10 mouse cellular contexts compared by ENCODE assay signal in the genomic region with DNA sequence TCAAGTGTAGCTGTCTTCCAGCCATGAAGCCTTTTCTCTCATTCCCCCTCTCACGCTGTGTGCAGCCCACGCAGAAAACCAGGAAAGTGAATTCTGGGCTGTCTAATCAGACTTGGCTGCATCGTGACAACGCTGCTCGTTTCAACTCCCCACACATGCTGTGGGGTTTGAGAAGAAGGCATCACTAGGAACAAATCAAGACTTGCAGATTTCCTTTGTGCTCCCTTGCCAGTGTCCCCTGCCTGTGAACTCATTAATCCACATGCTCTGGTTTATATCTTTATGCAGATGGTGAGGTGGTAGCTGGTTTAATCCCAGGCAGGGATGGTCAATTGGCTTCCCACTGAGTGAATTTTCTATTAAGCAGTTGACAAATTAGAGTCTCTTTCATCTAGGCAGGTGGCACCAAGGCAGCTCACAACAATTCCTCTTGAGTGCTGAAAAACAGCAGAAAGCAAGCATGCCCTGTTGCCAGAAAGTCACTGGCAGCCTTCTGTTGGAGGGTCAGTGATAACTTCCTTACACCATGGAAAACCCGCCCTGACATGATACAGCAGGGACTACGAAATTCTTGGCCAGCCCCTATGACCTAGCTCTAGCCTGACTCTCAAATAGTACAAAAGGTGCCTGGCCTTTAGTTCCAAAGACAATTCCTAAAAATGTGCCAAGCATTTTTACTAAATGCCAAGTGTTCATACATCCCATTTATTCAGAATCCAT. TPM values are rescaled to one million over a fixed set of nuclear protein-coding genes. Genes with fewer than 3 reads are reported as not detected.
A peak's percentile ranks its signal among the peaks of the same experiment; 100 is the strongest.
DNase-seq lines count a peak whose midpoint lies in the region; ATAC-seq and TF ChIP-seq lines count a peak whose summit lies in the region.
"Had no signal": no experiment of that assay in that cellular context is flagged by ENCODE, and none has a peak within 500 bp of the region (broad histone marks: within the 10 kb centered on the region; RNA-seq: fewer than 3 reads in every experiment).

No protein-coding gene starts in this region.

- peak; percentile 74 for ATAC-seq in hindbrain, postnatal 0 days
- ATAC-seq in midbrain, embryonic 12.5 days (ENCODE audit: low FRiP score, low read depth), result peak; percentile 14; the same call in 1 of the 2 replicates
- ATAC-seq in granulocyte monocyte progenitor cell, adult 5-6 weeks (replicated peaks; ENCODE audit: poor library complexity, severe bottlenecking), result no peak
- ATAC-seq: intestine, embryonic 15.5 days had no signal

- no peak overlapping the region for H3K27ac ChIP-seq in cerebellum, adult 2 months (ENCODE audit: insufficient read depth, low read length)
- no peak overlapping the region for H3K27ac ChIP-seq in hindbrain, postnatal 0 days
- no peak overlapping the region for H3K27ac ChIP-seq in midbrain, embryonic 12.5 days (replicated peaks)
- H3K27ac ChIP-seq: intestine, embryonic 15.5 days; lung, embryonic 15.5 days had no signal

- peak; percentile 69 for DNase-seq in brain, embryonic 14.5 days (ENCODE audit: low read depth)
- peak; percentile 29 to 39 for DNase-seq in cerebellum, adult 2 months
- peak; percentile 39 for DNase-seq in hindbrain, postnatal 0 days (ENCODE audit: low spot score)
- no peak for DNase-seq in gastrocnemius, postnatal 4 days (ENCODE audit: low spot score in 2 of 2)
- no peak for DNase-seq in kidney, postnatal 14 days
- DNase-seq: thymus, adult 18-20 months had no signal

- H3K9ac ChIP-seq in hindbrain, postnatal 0 days (replicated peaks; ENCODE audit: low read length), result no peak overlapping the region
- no peak overlapping the region for H3K9ac ChIP-seq in midbrain, embryonic 12.5 days (replicated peaks)
- H3K9ac ChIP-seq: intestine, embryonic 15.5 days; lung, embryonic 15.5 days had no signal

- H3K4me3 ChIP-seq in cerebellum, adult 2 months (replicated peaks; ENCODE audit: insufficient read depth, low read depth, low read length), result no peak overlapping the region
- H3K4me3 ChIP-seq in hindbrain, postnatal 0 days (ENCODE audit: low read length), result no peak overlapping the region
- no peak overlapping the region for H3K4me3 ChIP-seq in midbrain, embryonic 12.5 days
- H3K4me3 ChIP-seq: intestine, embryonic 15.5 days; lung, embryonic 15.5 days had no signal

- peaks cover 11% of the 10 kb centered on the region; the same call in 1 of the 2 replicates for H3K4me1 ChIP-seq in cerebellum, adult 2 months (ENCODE audit: control insufficient read depth, insufficient read depth, low read length)
- H3K4me1 ChIP-seq in hindbrain, postnatal 0 days (ENCODE audit: insufficient read depth, low read length), result no peaks in the 10 kb centered on the region
- 0 out of 2 replicates have a peak, but pooled peaks cover 4% of the 10 kb centered on the region for H3K4me1 ChIP-seq in midbrain, embryonic 12.5 days
- H3K4me1 ChIP-seq: intestine, embryonic 15.5 days; lung, embryonic 15.5 days had no signal

- no peak for TF ChIP-seq CTCF in brain, embryonic 14.5 days (IDR thresholded peaks at IDR 0.05; ENCODE audit: borderline replicate concordance, extremely low read depth, insufficient read depth, insufficient read length)
- TF ChIP-seq CTCF in cerebellum, adult 2 months (IDR thresholded peaks at IDR 0.05; ENCODE audit: borderline replicate concordance, insufficient read depth, low read depth, low read length), result no peak
- no peak for TF ChIP-seq CTCF in hindbrain, postnatal 0 days (IDR thresholded peaks at IDR 0.05; ENCODE audit: low read depth)

- H3K27me3 ChIP-seq in cerebellum, adult 2 months (ENCODE audit: control insufficient read depth, insufficient read depth, low read length), result no peaks in the 10 kb centered on the region
- H3K27me3 ChIP-seq in hindbrain, postnatal 0 days (ENCODE audit: insufficient read depth, low read length), result no peaks in the 10 kb centered on the region
- H3K27me3 ChIP-seq in midbrain, embryonic 12.5 days, result peaks cover 7% of the 10 kb centered on the region; the same call in 1 of the 2 replicates
- H3K27me3 ChIP-seq: intestine, embryonic 15.5 days; lung, embryonic 15.5 days had no signal

- H3K9me3 ChIP-seq in hindbrain, postnatal 0 days (ENCODE audit: low read length), result no peaks in the 10 kb centered on the region
- no peaks in the 10 kb centered on the region for H3K9me3 ChIP-seq in midbrain, embryonic 12.5 days
- H3K9me3 ChIP-seq: intestine, embryonic 15.5 days; lung, embryonic 15.5 days had no signal

- 16% methylated on average over 7 of the region's 7 CpGs for WGBS in cerebellum, adult 2 months
- WGBS in hindbrain, postnatal 0 days, result 30% methylated on average over 7 of the region's 7 CpGs
- 33% methylated on average over 7 of the region's 7 CpGs for WGBS in midbrain, embryonic 12.5 days

- no peaks in the 10 kb centered on the region for H3K36me3 ChIP-seq in hindbrain, postnatal 0 days (ENCODE audit: insufficient read depth, low read length)
- H3K36me3 ChIP-seq in midbrain, embryonic 12.5 days, result no peaks in the 10 kb centered on the region
- H3K36me3 ChIP-seq: intestine, embryonic 15.5 days; lung, embryonic 15.5 days had no signal

- no peak overlapping the region for H3K4me2 ChIP-seq in hindbrain, postnatal 0 days (ENCODE audit: low read depth, low read length)
- H3K4me2 ChIP-seq in midbrain, embryonic 12.5 days (replicated peaks), result no peak overlapping the region
- H3K4me2 ChIP-seq: intestine, embryonic 15.5 days; lung, embryonic 15.5 days had no signal

- TF ChIP-seq POLR2A in brain, embryonic 14.5 days (IDR thresholded peaks at IDR 0.05; ENCODE audit: borderline replicate concordance, extremely low read depth, insufficient read depth, insufficient read length, poor library complexity, severe bottlenecking), result no peak
- TF ChIP-seq POLR2A in cerebellum, adult 2 months (IDR thresholded peaks at IDR 0.05; ENCODE audit: borderline replicate concordance, insufficient read depth, low read length), result no peak

RNA-seq across cellular contexts. Expression of a gene that starts 32.1 kb away (rescaled TPM):
- polyA plus RNA-seq in brain, embryonic 14.5 days (2012; rRNA removed), result 0.19 and 0.20 TPM in 2 replicates
- polyA plus RNA-seq in cerebellum, adult 2 months (2012; rRNA removed), result 9.7 and 10.2 TPM in 2 replicates
- total RNA-seq in hindbrain, postnatal 0 days (2014; rRNA removed), result 1.0 TPM in 1 of 2 replicates, not detected in the other
- polyA plus RNA-seq in hindbrain, postnatal 0 days (2015; fragmentation: Nextera tagmentation; extraction: Ambion mirVana), result 0.63 and 0.89 TPM in 2 replicates
- 0.38 TPM in 1 of 2 replicates, not detected in the other for polyA plus RNA-seq in midbrain, embryonic 12.5 days (2016; fragmentation: Nextera tagmentation; extraction: Ambion mirVana)
- 100 to 1,000 TPM; 577 to 589 TPM for total RNA-seq in gastrocnemius, postnatal 4 days (2021)
- not detected in 2 replicates for total RNA-seq in granulocyte monocyte progenitor cell, adult 5-6 weeks (2014; fragmentation: Nextera tagmentation)
- total RNA-seq in granulocyte monocyte progenitor cell, adult 5-6 weeks (2017), result not detected in 2 replicates

Comparison
In these comparisons a context has a peak if more than half of its experiments do, and no peak if none do; other contexts are left out.
1. DNase-seq: peak in brain, embryonic 14.5 days (single experiment), cerebellum, adult 2 months (2 of 2) and hindbrain, postnatal 0 days (single experiment); none in gastrocnemius, postnatal 4 days (0 of 2) and kidney, postnatal 14 days (single experiment).